Mouse (Mus musculus): Measurements from ENCODE around the gene Upk3a. TPM values are rescaled to one million over a fixed set of nuclear protein-coding genes. Genes with fewer than 3 reads are reported as not detected.
"Not testable (repeated sequence)": the region's sequence is repeated elsewhere in the genome, so short reads cannot be mapped to it uniquely, and the experiment has no call there.

Gene Upk3a
- polyA plus RNA-seq, 1 experiment from 2014 or later: 0.35 TPM

DNA sequence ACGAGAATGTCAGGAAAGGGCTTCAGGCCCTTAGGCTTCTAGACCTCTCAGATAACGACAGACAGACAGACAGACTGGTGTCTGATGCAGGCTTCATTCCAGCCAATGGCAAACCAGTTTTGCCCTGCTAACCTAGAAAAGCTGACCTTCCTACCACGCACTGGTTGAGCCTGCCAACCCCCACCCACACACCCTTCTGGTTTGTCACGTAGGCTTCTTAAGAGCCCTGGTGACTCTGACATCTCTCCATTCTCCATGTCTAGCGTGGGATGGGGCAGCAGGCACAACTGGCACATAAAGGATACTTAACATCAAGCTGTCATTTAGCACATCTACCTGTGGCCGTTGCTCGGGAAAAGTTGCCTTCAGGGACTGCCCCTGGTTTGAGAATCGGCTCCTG, 7.3 kb upstream of the Upk3a start:
- no peak overlapping the region for H3K9ac ChIP-seq

DNA sequence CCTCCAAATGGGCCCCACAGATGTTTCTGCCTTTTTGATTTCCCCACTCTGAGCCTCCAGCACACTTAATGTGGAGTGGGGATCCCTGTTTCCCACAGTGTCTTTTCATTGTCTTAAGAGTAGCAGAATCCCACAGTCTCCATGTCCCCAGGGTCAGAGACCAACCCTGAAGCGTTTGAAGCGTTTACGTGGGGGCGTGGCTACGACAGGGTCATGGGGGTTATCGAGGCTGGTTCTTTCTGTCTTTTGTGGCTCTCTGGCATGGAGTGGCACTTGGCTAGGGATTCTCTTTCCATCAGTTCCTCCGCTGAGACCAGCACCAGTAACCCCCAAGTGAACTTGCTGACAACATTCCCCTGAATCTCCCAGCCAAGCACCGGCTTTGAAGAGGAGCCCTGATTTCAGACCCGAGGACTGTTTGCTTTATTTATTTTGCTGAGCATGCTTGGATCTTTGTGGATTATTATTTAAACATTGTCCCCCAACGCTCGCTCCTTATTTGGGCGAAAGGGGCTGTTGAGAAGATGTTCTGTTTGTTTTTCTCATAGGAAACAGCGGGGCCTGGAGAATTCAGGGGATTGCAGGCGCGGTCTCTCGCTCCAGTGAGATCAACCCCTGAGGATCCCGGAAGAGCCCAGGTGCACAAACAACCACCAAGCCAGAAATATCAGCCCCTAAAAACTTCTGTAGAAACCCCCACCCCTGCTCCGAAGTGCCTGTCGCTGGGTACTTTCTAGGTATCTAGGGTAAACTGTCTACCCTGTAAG, 4.9 kb upstream of the Upk3a start:
- Histone ChIP-seq H3K27ac (peak overlapping the region; percentile 24; the same call in 1 of the 2 replicates), H3K27me3 (peaks cover 13% of the 10 kb centered on the region), H3K9me3 (no peaks in the 10 kb centered on the region), H3K4me1 (peaks cover 17% of the 10 kb centered on the region), H3K9ac (no peak overlapping the region), H3K36me3 (no peaks in the 10 kb centered on the region), H3K4me2 (replicated peaks) (0 out of 2 replicates have a peak overlapping the region, but pooled peaks have one; percentile 5), H3K4me3 (no peak overlapping the region)
- ATAC-seq (ENCODE audit: insufficient number of reproducible peaks, insufficient read depth, low FRiP score, low TSS enrichment): no peak
- 30% methylated on average over 19 of the region's 19 CpGs for WGBS

More for the DNA sequence above, 7.3 kb upstream of the Upk3a start:
- H3K4me2 ChIP-seq (replicated peaks): no peak overlapping the region
- H3K9me3 ChIP-seq: no peaks in the 10 kb centered on the region
- H3K4me1 ChIP-seq: peaks cover 13% of the 10 kb centered on the region
- no peaks in the 10 kb centered on the region for H3K36me3 ChIP-seq
- 72% methylated on average over 8 of the region's 8 CpGs for WGBS
- H3K4me3 ChIP-seq: no peak overlapping the region
- no peaks in the 10 kb centered on the region for H3K27me3 ChIP-seq
- no peak for ATAC-seq (ENCODE audit: insufficient number of reproducible peaks, insufficient read depth, low FRiP score, low TSS enrichment)
- no peak overlapping the region for H3K27ac ChIP-seq

DNA sequence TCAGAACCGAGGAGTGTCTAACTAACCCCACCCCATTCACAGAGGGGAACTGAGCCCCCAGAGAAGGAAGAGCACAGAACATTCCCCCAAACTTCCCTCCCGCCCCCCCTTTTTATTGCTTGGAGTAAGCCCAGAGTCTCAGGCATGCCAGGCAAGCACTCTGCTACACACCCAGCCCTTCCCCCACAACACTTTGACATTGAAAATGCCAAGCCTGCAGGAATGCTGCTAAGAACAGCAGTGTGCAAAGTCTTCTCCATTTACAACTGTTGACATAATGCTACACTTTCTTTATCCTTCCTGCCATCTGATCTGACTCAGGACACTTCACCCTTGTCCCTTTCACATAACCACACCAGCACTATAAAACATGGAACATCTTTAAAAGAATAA, 4.3 kb upstream of the Upk3a start:
- 0 out of 2 replicates have a peak overlapping the region, but pooled peaks have one; percentile 5 for H3K4me2 ChIP-seq (replicated peaks)
- no peak for ATAC-seq (ENCODE audit: insufficient number of reproducible peaks, insufficient read depth, low FRiP score, low TSS enrichment)
- peaks cover 18% of the 10 kb centered on the region for H3K4me1 ChIP-seq
- WGBS: 55% methylated on average over 2 of the region's 2 CpGs
- H3K27ac ChIP-seq: 0 out of 2 replicates have a peak overlapping the region, but pooled peaks have one; percentile 24
- H3K4me3 ChIP-seq: no peak overlapping the region
- peaks cover 19% of the 10 kb centered on the region for H3K27me3 ChIP-seq
- no peaks in the 10 kb centered on the region for H3K36me3 ChIP-seq
- H3K9ac ChIP-seq: no peak overlapping the region
- H3K9me3 ChIP-seq: no peaks in the 10 kb centered on the region

DNA sequence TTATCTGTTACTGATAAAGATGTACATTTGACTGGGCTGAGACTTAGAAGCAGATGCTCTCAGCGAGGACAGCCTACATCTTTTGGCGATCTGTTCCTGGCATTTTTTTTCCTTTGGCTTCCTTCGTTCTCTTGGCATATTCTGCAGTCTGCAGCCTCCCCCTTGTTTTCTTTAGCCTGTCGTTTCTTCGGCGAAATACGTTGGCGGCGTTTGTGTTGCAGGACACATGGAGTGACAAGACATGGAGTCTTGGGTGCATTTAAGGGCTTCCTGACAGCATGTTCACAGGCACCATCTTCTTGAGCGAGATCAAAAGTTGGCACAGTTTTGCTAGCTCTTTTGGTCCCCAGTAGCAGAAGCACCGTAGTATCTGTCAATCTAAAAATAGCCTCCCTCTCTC, 1.2 kb upstream of the Upk3a start:
- 80% methylated on average over 11 of the region's 11 CpGs for WGBS
- no peak for ATAC-seq (ENCODE audit: insufficient number of reproducible peaks, insufficient read depth, low FRiP score, low TSS enrichment)
- H3K27ac ChIP-seq: no peak overlapping the region
- no peaks in the 10 kb centered on the region for H3K36me3 ChIP-seq
- no peaks in the 10 kb centered on the region for H3K9me3 ChIP-seq
- H3K4me3 ChIP-seq: no peak overlapping the region
- H3K4me1 ChIP-seq: peaks cover 18% of the 10 kb centered on the region
- no peak overlapping the region for H3K9ac ChIP-seq
- H3K4me2 ChIP-seq (replicated peaks): no peak overlapping the region
- peaks cover 22% of the 10 kb centered on the region for H3K27me3 ChIP-seq

DNA sequence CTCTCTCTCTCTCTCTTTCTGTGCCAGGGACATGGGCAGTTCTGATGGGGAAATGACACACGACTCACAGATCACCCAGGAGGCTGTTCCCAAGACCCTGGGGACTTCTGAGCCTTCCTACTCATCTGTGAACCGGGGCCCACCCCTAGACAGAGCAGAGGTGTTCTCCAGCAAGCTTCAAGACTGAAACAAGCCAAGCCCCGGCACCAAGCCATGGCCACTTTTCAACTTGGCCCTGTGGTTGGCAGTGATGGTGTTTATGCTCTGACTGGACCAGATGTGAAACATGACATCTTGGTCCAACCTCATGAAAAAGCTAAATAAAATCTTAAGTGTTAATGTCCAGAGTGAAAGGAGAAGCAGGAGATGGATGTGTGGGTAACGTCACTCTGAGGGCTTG, 5.3 kb downstream of the Upk3a start:
- Histone ChIP-seq H3K36me3 (no peaks in the 10 kb centered on the region), H3K4me3 (no peak overlapping the region), H3K9me3 (no peaks in the 10 kb centered on the region), H3K9ac (no peak overlapping the region), H3K27me3 (peaks cover 8% of the 10 kb centered on the region; the same call in 1 of the 2 replicates), H3K4me1 (no peaks in the 10 kb centered on the region), H3K4me2 (replicated peaks) (no peak overlapping the region), H3K27ac (no peak overlapping the region)
- 71% methylated on average over 4 of the region's 4 CpGs for WGBS
- ATAC-seq (ENCODE audit: insufficient number of reproducible peaks, insufficient read depth, low FRiP score, low TSS enrichment): no peak

DNA sequence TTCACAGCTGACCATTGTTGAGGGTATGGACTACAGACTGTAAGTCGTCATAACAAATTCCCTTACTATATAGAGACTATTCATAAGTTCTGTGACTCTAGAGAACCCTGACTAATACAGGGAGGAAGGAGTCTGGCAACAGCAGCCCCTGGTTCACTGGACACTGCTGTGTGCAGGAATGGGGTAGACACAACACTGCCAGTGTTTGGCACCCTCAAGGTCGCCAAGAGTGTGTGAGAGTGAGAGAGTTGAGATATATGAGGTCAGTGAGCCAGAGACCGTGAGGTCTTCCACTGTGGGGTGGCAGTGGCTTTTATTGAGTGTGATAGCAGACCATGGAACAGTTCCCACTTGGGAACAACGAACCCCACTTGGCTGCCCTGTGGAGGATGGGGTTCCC, 9.3 kb downstream of the Upk3a start:
- no peak for ATAC-seq (ENCODE audit: insufficient number of reproducible peaks, insufficient read depth, low FRiP score, low TSS enrichment)
- Histone ChIP-seq H3K27me3 (0 out of 2 replicates have a peak, but pooled peaks cover 3% of the 10 kb centered on the region), H3K4me1 (no peaks in the 10 kb centered on the region), H3K27ac (no peak overlapping the region), H3K9ac (no peak overlapping the region), H3K4me2 (replicated peaks) (no peak overlapping the region), H3K4me3 (no peak overlapping the region), H3K9me3 (no peaks in the 10 kb centered on the region), H3K36me3 (no peaks in the 10 kb centered on the region)
- WGBS: 76% methylated on average over 4 of the region's 4 CpGs

DNA sequence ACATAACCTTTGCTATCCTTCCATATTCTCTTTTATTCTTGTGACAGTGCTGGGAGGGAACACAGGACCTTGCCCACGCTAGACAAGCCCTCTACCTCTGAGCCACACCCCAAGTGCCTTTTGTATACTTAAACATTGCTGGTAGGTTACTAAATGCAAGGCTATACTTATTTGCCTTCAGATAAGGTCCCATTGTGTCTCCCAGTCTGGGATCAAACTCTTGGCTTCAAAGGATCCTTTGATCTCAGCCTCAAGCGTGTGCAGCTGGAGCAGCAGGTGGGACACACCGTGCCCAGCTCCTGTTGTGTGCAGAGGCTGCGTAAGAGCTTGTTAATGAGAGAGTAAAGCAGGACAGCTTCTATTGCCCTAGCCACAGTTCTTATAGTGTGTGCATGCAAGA, 10.8 kb downstream of the Upk3a start:
- H3K9me3 ChIP-seq: no peaks in the 10 kb centered on the region
- no peak overlapping the region for H3K4me3 ChIP-seq
- no peak overlapping the region for H3K27ac ChIP-seq
- no peak overlapping the region for H3K9ac ChIP-seq
- H3K36me3 ChIP-seq: no peaks in the 10 kb centered on the region
- no peak for ATAC-seq (ENCODE audit: insufficient number of reproducible peaks, insufficient read depth, low FRiP score, low TSS enrichment)
- 51% methylated on average over 4 of the region's 4 CpGs for WGBS
- no peak overlapping the region for H3K4me2 ChIP-seq (replicated peaks)
- H3K4me1 ChIP-seq: no peaks in the 10 kb centered on the region
- 0 out of 2 replicates have a peak, but pooled peaks cover 3% of the 10 kb centered on the region for H3K27me3 ChIP-seq

DNA sequence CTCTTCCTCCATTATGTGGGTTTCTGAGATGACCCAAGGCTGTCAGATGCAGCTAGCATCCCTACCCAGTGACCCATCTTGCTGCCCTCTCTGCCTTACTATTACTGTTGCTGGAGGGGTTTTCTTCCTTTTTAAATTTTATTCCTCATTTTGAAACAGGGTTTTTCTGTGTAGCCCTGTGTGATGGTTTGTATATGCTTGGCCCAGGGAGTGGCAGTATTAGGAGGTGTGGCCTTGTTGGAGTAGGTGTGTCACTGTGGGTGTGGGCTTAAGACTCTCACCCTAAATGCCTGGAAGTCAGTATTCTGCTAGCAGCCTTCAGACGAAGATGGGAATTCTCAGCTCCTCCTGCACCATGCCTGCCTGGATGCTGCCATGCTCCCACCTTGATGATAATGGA, 11.7 kb downstream of the Upk3a start, which contains the start of gene Fam118a:
TSS of gene Fam118a (plus strand) at position 301 of the 400 bp plus-strand sequence.
- not testable (repeated sequence) for H3K4me2 ChIP-seq (replicated peaks); H3K4me3 ChIP-seq; H3K27ac ChIP-seq; H3K9me3 ChIP-seq; H3K36me3 ChIP-seq; H3K4me1 ChIP-seq; H3K27me3 ChIP-seq; H3K9ac ChIP-seq; ATAC-seq (ENCODE audit: insufficient number of reproducible peaks, insufficient read depth, low FRiP score, low TSS enrichment)
- WGBS: 46% methylated on average over 1 of the region's 1 CpGs

DNA sequence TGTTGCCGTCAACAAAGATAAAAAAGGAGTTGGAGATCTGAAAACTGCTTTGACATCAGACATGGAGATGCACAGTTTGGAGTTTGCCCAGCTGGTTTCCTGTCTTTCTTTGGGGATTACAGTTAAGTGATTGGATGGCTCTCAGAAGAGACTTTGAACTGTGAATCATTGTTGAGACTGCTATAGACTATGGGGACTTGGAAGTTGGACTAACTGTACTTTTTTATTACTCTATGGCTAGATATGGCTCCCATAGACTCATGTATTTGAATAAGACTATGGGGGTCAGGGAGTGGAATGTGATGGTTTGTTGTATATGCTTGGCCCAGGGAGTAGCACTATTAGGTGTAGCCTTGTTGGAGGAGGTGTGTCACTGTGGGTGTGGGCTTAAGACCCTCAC, 13.7 kb downstream of the Upk3a start:
- H3K36me3 ChIP-seq; H3K4me1 ChIP-seq; ATAC-seq (ENCODE audit: insufficient number of reproducible peaks, insufficient read depth, low FRiP score, low TSS enrichment); H3K9ac ChIP-seq; H3K4me3 ChIP-seq; H3K27me3 ChIP-seq; H3K27ac ChIP-seq; H3K4me2 ChIP-seq (replicated peaks); H3K9me3 ChIP-seq: not testable (repeated sequence)
- 80% methylated on average over 1 of the region's 1 CpGs for WGBS

DNA sequence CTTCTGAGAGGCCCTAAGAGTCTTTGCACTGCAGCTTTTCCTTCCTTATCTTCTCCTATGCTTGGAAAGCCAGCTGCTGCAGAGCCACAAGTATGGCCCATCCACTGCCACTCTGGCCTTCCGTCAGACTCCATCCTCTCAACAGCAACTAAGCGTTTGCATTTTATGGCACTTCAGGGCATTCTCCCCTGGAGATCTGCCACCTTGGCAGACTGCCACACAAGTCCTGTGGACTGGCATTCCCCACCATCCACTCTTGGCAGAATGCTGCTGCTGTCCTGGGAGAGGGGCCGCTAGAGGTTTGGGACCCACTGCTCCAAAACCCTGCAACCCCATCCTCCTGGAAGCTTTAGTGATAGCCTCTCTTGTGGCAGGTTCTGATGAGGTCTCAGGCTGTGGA, 14.9 kb downstream of the Upk3a start:
- Histone ChIP-seq H3K9me3 (no peaks in the 10 kb centered on the region), H3K9ac (no peak overlapping the region), H3K4me2 (replicated peaks) (no peak overlapping the region), H3K27me3 (0 out of 2 replicates have a peak, but pooled peaks cover 3% of the 10 kb centered on the region), H3K36me3 (no peaks in the 10 kb centered on the region), H3K27ac (no peak overlapping the region), H3K4me3 (no peak overlapping the region), H3K4me1 (peaks cover 3% of the 10 kb centered on the region; the same call in 1 of the 2 replicates)
- 94% methylated on average over 3 of the region's 3 CpGs for WGBS
- no peak for ATAC-seq (ENCODE audit: insufficient number of reproducible peaks, insufficient read depth, low FRiP score, low TSS enrichment)

DNA sequence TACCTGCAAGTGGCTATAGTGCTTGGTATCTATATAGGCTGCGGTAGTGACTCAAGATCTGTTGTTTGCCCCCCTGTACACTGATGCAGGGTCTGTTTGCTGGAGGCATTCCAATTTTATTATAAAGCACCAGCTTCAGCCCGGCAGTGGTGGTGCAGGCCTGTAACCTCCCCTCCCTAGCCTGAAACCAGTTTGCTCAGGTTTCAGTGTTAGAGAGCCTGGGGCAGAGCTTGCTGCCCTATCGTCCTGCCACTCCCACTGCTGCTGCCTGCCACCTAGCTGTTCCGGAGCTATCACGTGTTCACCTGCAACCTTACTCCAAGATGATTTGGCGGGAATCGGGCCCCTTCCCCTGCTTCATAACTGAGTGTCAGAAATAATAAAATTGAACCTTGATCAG, 17.0 kb downstream of the Upk3a start:
- 25% methylated on average over 7 of the region's 7 CpGs for whole genome bisulfite sequencing
- H3K4me3 ChIP-seq: not testable (repeated sequence)
- H3K4me1 ChIP-seq: peaks cover 13% of the 10 kb centered on the region

DNA sequence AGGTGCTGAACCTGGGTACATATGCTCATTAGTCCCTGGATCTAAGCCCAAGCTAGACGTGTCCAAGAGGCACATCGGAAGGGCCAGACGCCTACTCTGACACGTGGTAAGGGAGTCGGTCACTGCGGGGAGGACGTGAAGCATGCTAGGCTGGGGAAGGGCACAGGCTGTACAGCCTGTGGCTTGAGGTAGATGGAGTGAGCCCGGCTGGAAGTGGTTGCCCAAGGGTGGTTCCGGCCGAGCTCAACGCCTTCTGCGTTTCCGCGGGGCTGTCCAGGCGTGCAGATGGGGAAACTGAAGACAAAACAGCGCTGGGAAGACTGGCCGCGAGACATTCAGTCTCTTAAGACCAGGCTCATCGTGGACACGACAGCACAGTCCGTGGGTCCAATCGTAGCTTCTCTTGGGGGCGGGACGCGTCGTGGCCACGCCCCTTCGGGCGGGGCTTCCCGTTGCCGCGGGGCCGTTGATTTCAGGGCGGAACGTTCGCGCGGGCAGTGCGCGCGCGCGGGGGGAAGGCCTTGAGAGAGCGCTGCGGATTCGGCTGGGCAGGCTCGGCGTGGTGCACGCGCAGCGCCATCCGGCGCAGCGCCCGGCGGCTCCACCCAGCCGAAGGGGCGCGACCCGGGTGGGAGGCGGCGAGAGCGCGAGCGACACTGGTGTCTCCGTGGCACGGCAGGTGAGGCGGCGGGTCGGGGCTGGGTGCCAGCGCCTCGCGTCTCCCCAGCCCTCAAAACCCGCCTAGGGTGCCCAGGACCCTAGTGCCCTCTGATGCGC, 19.8 kb downstream of the Upk3a start:
- Histone ChIP-seq H3K27ac (peak overlapping the region; percentile 30; the same call in 1 of the 2 replicates), H3K4me1 (peaks cover 18% of the 10 kb centered on the region), H3K9me3 (no peaks in the 10 kb centered on the region), H3K36me3 (no peaks in the 10 kb centered on the region), H3K4me3 (peak overlapping the region; percentile 78), H3K4me2 (replicated peaks) (peak overlapping the region; percentile 80), H3K27me3 (no peaks in the 10 kb centered on the region), H3K9ac (peak overlapping the region; percentile 85)
- ATAC-seq (ENCODE audit: insufficient number of reproducible peaks, insufficient read depth, low FRiP score, low TSS enrichment): peak; percentile 91
- WGBS: under 1% methylated on average over 69 of the region's 75 CpGs

More for the DNA sequence above, 17.0 kb downstream of the Upk3a start:
- not testable (repeated sequence) for H3K9ac ChIP-seq; H3K9me3 ChIP-seq; H3K4me2 ChIP-seq (replicated peaks); ATAC-seq (ENCODE audit: insufficient number of reproducible peaks, insufficient read depth, low FRiP score, low TSS enrichment); H3K36me3 ChIP-seq; H3K27ac ChIP-seq; H3K27me3 ChIP-seq

All from embryonic facial prominence, embryonic 12.5 days (tissue).